Mouse (Mus musculus): ENCODE data around the gene Klb. TPM values are rescaled to one million over a fixed set of nuclear protein-coding genes. Genes with fewer than 3 reads are reported as not detected.
A peak's percentile ranks its signal among the peaks of the same experiment; 100 is the strongest.

Klb gene
- polyA plus RNA-seq, 1 experiment from 2014 or later: 0.13 TPM

DNA sequence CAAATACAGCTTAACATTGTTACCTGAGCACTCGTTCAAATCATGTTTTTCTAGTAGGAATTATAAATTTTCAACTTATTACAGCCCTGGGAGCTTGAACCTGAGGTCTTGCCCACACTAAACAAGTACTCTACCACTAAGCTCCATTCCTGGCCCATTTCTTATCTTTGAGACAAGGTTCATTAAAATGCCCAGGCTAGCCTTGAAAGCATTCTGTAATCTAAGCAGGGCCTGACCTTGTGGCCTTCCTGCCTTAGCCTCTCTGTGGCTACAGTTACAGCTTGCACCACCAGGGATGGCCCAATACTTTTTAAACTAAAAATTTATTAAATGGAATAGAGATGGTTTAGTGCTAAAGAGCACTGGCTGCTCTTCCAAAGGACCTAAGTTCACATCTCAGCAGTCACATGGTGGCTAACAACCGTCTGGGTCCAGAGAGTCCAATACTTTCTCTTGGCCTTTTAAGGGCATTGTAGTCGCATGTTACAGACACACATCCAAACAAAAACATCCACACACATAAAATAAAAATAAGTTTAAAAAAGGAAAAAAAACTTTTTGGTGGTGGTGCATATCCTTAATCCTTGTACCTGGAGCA lies 23.3 kb upstream of the Klb start:
- WGBS: 95% methylated on average over 3 of the region's 3 CpGs
- Histone ChIP-seq H3K9me3 (ENCODE audit: control insufficient read depth, low read length) (no peaks in the 10 kb centered on the region), H3K27ac (ENCODE audit: low read depth, low read length) (no peak overlapping the region), H3K4me1 (ENCODE audit: control insufficient read depth, insufficient read depth, low read length) (no peaks in the 10 kb centered on the region), H3K4me2 (ENCODE audit: low read depth, low read length) (no peak overlapping the region), H3K27me3 (ENCODE audit: control insufficient read depth, insufficient read depth, low read length) (no peaks in the 10 kb centered on the region), H3K36me3 (ENCODE audit: control insufficient read depth, insufficient read depth, low read length) (no peaks in the 10 kb centered on the region), H3K4me3 (ENCODE audit: low read depth, low read length) (no peak overlapping the region), H3K9ac (replicated peaks; ENCODE audit: low read depth, low read length) (no peak overlapping the region)
- ATAC-seq (ENCODE audit: low read depth): no peak

- WGBS: 54% methylated on average over 5 of the region's 5 CpGs
- ATAC-seq (ENCODE audit: low read depth): no peak
- H3K9me3 ChIP-seq (ENCODE audit: control insufficient read depth, low read length): no peaks in the 10 kb centered on the region
- H3K4me1 ChIP-seq (ENCODE audit: control insufficient read depth, insufficient read depth, low read length): no peaks in the 10 kb centered on the region
- no peaks in the 10 kb centered on the region for H3K36me3 ChIP-seq (ENCODE audit: control insufficient read depth, insufficient read depth, low read length)
- H3K9ac ChIP-seq (replicated peaks; ENCODE audit: low read depth, low read length): no peak overlapping the region
- H3K4me2 ChIP-seq (ENCODE audit: low read depth, low read length): no peak overlapping the region
- no peak overlapping the region for H3K27ac ChIP-seq (ENCODE audit: low read depth, low read length)
- no peaks in the 10 kb centered on the region for H3K27me3 ChIP-seq (ENCODE audit: control insufficient read depth, insufficient read depth, low read length)
- H3K4me3 ChIP-seq (ENCODE audit: low read depth, low read length): no peak overlapping the region
Observed at GRCm38 (mm10) chr5:65326212-65326611, 21.9 kb upstream of the Klb start.

DNA sequence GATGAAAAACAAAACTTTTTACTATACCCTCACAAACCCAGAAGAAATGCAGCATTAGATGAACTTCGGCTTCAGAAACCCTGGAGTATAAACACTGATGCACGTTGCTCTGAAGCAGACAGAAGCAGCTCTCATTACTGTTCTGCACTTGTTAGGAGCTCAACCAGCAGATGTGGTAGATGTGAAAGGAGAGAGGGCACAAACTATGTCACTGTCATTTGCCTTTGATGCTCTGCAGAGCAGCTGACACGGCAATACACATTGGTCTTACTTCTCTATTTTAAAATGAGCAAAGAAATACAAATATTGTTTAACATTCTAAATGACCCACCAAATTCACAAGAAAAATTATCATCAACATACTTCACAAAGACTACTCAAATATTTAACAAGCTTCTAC lies 18.1 kb upstream of the Klb start:
- no peaks in the 10 kb centered on the region for H3K27me3 ChIP-seq (ENCODE audit: control insufficient read depth, insufficient read depth, low read length)
- H3K9ac ChIP-seq (replicated peaks; ENCODE audit: low read depth, low read length): no peak overlapping the region
- 88% methylated on average over 3 of the region's 3 CpGs for WGBS
- peaks cover 2% of the 10 kb centered on the region; the same call in 1 of the 2 replicates for H3K4me1 ChIP-seq (ENCODE audit: control insufficient read depth, insufficient read depth, low read length)
- no peak overlapping the region for H3K27ac ChIP-seq (ENCODE audit: low read depth, low read length)
- H3K9me3 ChIP-seq (ENCODE audit: control insufficient read depth, low read length): no peaks in the 10 kb centered on the region
- no peak overlapping the region for H3K4me3 ChIP-seq (ENCODE audit: low read depth, low read length)
- no peak for ATAC-seq (ENCODE audit: low read depth)
- H3K4me2 ChIP-seq (ENCODE audit: low read depth, low read length): no peak overlapping the region
- no peaks in the 10 kb centered on the region for H3K36me3 ChIP-seq (ENCODE audit: control insufficient read depth, insufficient read depth, low read length)

- WGBS: 16% methylated on average over 8 of the region's 8 CpGs
- H3K9me3 ChIP-seq (ENCODE audit: control insufficient read depth, low read length): no peaks in the 10 kb centered on the region
- ATAC-seq (ENCODE audit: low read depth): no peak
- H3K36me3 ChIP-seq (ENCODE audit: control insufficient read depth, insufficient read depth, low read length): no peaks in the 10 kb centered on the region
- peak overlapping the region; percentile 88 for H3K4me3 ChIP-seq (ENCODE audit: low read depth, low read length)
- H3K27ac ChIP-seq (ENCODE audit: low read depth, low read length): no peak overlapping the region
- H3K27me3 ChIP-seq (ENCODE audit: control insufficient read depth, insufficient read depth, low read length): no peaks in the 10 kb centered on the region
- H3K4me2 ChIP-seq (ENCODE audit: low read depth, low read length): peak overlapping the region; percentile 76
- H3K9ac ChIP-seq (replicated peaks; ENCODE audit: low read depth, low read length): peak overlapping the region; percentile 70
- H3K4me1 ChIP-seq (ENCODE audit: control insufficient read depth, insufficient read depth, low read length): peaks cover 4% of the 10 kb centered on the region; the same call in 1 of the 2 replicates
Observed at GRCm38 (mm10) chr5:65334788-65335187, 13.3 kb upstream of the Klb start.

- no peaks in the 10 kb centered on the region for H3K9me3 ChIP-seq (ENCODE audit: control insufficient read depth, low read length)
- WGBS: under 1% methylated on average over 65 of the region's 65 CpGs
- ATAC-seq (ENCODE audit: low read depth): peak; percentile 99
Observed at GRCm38 (mm10) chr5:65335298-65336074, 12.6 kb upstream of the Klb start, which contains the start of gene Rfc1. Rfc1 (minus strand) TSS chr5:65335670.

DNA sequence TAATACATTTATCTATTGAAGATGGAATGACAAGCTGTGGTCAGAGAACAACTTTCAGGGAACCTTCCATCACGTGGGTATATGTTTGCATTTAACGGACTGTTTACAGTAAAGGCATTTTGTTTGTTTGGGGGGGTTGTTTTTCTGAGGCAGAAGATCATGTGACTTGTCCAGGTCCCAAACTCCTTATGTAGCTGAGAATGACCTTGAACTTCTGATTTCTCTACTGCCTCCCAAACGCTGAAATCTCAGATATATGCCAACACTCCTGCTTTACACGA lies 12.1 kb upstream of the Klb start:
- no peak for ATAC-seq (ENCODE audit: low read depth)

More at GRCm38 (mm10) chr5:65335298-65336074, 12.6 kb upstream of the Klb start, which contains the start of gene Rfc1:
- Histone ChIP-seq H3K36me3 (ENCODE audit: control insufficient read depth, insufficient read depth, low read length) (no peaks in the 10 kb centered on the region), H3K4me1 (ENCODE audit: control insufficient read depth, insufficient read depth, low read length) (peaks cover 4% of the 10 kb centered on the region; the same call in 1 of the 2 replicates), H3K9ac (replicated peaks; ENCODE audit: low read depth, low read length) (peak within 1 kb of the TSS; percentile 70), H3K4me2 (ENCODE audit: low read depth, low read length) (peak within 1 kb of the TSS; percentile 76), H3K27me3 (ENCODE audit: control insufficient read depth, insufficient read depth, low read length) (no peaks in the 10 kb centered on the region), H3K4me3 (ENCODE audit: low read depth, low read length) (peak within 1 kb of the TSS; percentile 88), H3K27ac (ENCODE audit: low read depth, low read length) (peak within 1 kb of the TSS; percentile 66)

DNA sequence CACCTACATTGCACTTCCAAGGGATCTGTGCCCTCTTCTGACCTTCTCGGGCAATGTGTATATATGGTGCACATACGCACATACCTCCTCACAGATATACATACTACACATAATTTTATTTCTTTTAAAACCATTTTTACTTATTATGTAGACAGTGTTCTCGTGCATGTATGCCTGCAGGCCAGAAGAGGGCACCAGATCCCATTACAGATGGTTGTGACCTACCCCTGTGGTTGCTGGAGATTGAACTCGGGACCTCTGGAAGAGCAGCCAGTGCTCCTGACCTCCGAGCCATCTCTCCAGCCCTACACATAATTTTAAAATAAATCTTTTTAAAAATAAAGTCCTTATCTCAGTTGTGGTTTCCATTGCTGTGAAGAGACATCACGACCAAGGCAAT lies 9.7 kb upstream of the Klb start:
- WGBS: 84% methylated on average over 6 of the region's 6 CpGs
- ATAC-seq (ENCODE audit: low read depth): no peak
- H3K9ac ChIP-seq (replicated peaks; ENCODE audit: low read depth, low read length): no peak overlapping the region
- no peak overlapping the region for H3K27ac ChIP-seq (ENCODE audit: low read depth, low read length)
- no peaks in the 10 kb centered on the region for H3K36me3 ChIP-seq (ENCODE audit: control insufficient read depth, insufficient read depth, low read length)
- H3K4me1 ChIP-seq (ENCODE audit: control insufficient read depth, insufficient read depth, low read length): peaks cover 4% of the 10 kb centered on the region; the same call in 1 of the 2 replicates
- H3K4me2 ChIP-seq (ENCODE audit: low read depth, low read length): no peak overlapping the region
- H3K27me3 ChIP-seq (ENCODE audit: control insufficient read depth, insufficient read depth, low read length): no peaks in the 10 kb centered on the region
- no peak overlapping the region for H3K4me3 ChIP-seq (ENCODE audit: low read depth, low read length)
- no peaks in the 10 kb centered on the region for H3K9me3 ChIP-seq (ENCODE audit: control insufficient read depth, low read length)

More for the DNA sequence above, 12.1 kb upstream of the Klb start:
- Histone ChIP-seq H3K27me3 (ENCODE audit: control insufficient read depth, insufficient read depth, low read length) (no peaks in the 10 kb centered on the region), H3K4me1 (ENCODE audit: control insufficient read depth, insufficient read depth, low read length) (peaks cover 4% of the 10 kb centered on the region; the same call in 1 of the 2 replicates), H3K27ac (ENCODE audit: low read depth, low read length) (no peak overlapping the region), H3K9ac (replicated peaks; ENCODE audit: low read depth, low read length) (peak overlapping the region; percentile 70; the same call in 1 of the 2 replicates), H3K4me3 (ENCODE audit: low read depth, low read length) (peak overlapping the region; percentile 88), H3K9me3 (ENCODE audit: control insufficient read depth, low read length) (no peaks in the 10 kb centered on the region), H3K36me3 (ENCODE audit: control insufficient read depth, insufficient read depth, low read length) (no peaks in the 10 kb centered on the region), H3K4me2 (ENCODE audit: low read depth, low read length) (peak overlapping the region; percentile 76)
- 30% methylated on average over 4 of the region's 4 CpGs for WGBS

DNA sequence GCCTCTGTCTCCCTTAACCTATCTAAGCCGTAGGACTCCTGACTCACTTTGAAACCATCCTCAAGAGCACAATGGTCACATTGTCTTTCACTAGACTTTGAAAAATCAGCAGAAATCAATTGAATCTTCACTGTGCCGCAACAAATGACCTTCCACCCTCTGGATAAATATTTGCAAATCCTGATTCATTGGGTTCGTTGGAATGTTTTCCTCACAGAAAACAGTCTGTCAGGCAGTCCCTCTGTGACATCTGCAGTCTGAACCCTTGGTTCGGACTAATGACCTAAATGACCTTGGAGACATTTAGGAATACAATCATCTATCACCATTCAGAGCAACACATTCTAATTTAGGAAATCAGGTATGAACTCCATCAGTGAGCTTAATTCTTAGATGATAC lies 7.9 kb upstream of the Klb start:
- Histone ChIP-seq H3K4me3 (ENCODE audit: low read depth, low read length) (no peak overlapping the region), H3K9me3 (ENCODE audit: control insufficient read depth, low read length) (no peaks in the 10 kb centered on the region), H3K4me2 (ENCODE audit: low read depth, low read length) (no peak overlapping the region), H3K27ac (ENCODE audit: low read depth, low read length) (no peak overlapping the region), H3K4me1 (ENCODE audit: control insufficient read depth, insufficient read depth, low read length) (no peaks in the 10 kb centered on the region), H3K9ac (replicated peaks; ENCODE audit: low read depth, low read length) (no peak overlapping the region), H3K36me3 (ENCODE audit: control insufficient read depth, insufficient read depth, low read length) (no peaks in the 10 kb centered on the region), H3K27me3 (ENCODE audit: control insufficient read depth, insufficient read depth, low read length) (no peaks in the 10 kb centered on the region)
- 61% methylated on average over 4 of the region's 4 CpGs for WGBS
- no peak for ATAC-seq (ENCODE audit: low read depth)

GRCm38 (mm10) chr5:65350508-65350907 lies 2.4 kb downstream of the Klb start:
- Histone ChIP-seq H3K27ac (ENCODE audit: low read depth, low read length) (no peak overlapping the region), H3K4me3 (ENCODE audit: low read depth, low read length) (no peak overlapping the region), H3K4me2 (ENCODE audit: low read depth, low read length) (no peak overlapping the region), H3K4me1 (ENCODE audit: control insufficient read depth, insufficient read depth, low read length) (no peaks in the 10 kb centered on the region), H3K27me3 (ENCODE audit: control insufficient read depth, insufficient read depth, low read length) (no peaks in the 10 kb centered on the region), H3K9me3 (ENCODE audit: control insufficient read depth, low read length) (no peaks in the 10 kb centered on the region), H3K36me3 (ENCODE audit: control insufficient read depth, insufficient read depth, low read length) (no peaks in the 10 kb centered on the region), H3K9ac (replicated peaks; ENCODE audit: low read depth, low read length) (no peak overlapping the region)
- ATAC-seq (ENCODE audit: low read depth): no peak
- WGBS: 69% methylated on average over 10 of the region's 10 CpGs

Measured in neural tube, embryonic 14.5 days (tissue).